Mouse (Mus musculus): ENCODE measurements at regions not wholly inside any gene's neighbourhood (a gene's known extent, or its start where the extent isn't known, plus 50 kb on each side); places are given as distances from the start of the nearest gene placed in this dataset.

GRCm38 (mm10) chr13:28775142-28775815 lies 178.2 kb downstream of the Sox4 start:
- TF ChIP-seq CTCF (IDR thresholded peaks at IDR 0.05; ENCODE audit: extremely low read depth, insufficient read depth, low read length) = no peak
- TF ChIP-seq POLR2A (IDR thresholded peaks at IDR 0.05; ENCODE audit: extremely low read depth, insufficient read depth, low read length) = no peak

All from cortical plate, adult 2 months (tissue).